Mouse (Mus musculus) c-Kit-negative CD71-positive TER-119-positive erythroid progenitor cells, embryonic 14.5 days (primary cell): ENCODE results near the gene Tmem106c.

ENCODE experiments used
- DNase-seq: peaks from one replicate; pipeline ENCODE4 v3.0.0-alpha.2; 2013; ENCODE audit warnings: low read depth, low spot score

Gene Tmem106c

DNA sequence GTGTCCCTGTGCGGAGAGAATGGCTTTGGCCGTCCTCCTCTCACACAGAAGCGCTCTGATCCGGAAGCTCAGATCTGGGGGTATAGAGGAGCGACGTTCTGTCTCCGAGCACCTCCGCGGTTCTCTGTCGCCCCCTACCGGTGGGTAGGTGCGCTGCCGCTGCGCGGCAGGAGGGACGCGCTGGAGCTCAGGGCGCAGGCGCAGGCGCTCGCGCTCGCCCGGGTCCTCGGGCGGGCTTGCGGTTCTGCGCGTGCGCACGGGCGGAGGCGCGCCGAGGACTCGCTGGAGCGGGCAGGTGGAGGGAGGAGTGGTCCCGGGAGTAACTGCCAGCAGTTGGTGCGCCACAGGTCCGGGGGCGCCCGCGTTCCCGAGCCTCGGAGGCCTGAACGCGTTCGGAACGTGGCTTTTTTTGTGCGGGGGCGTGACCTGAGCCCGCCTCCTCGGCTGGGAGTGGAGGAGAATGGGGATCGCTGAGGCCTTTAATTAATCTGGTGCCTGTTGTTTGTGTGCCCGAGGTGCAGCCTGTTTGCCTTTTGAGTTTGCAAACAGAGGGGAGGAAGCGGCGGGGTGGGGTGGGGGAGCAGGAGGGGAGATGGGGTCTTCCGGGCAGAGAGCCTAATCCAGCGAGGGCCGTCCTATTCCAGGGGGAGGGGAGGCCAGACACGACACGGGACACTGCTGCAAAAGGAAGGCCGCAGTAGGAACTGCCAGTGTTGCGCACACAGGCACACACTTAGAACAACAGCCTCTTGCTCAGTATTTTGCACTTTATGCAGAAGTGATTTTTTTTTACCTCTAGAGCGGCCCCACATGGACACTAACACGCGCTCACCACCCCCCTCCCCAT, at the start of gene Tmem106c:
Gene Tmem106c (plus strand): TSS at position 212 of the 847 bp plus-strand sequence.
- DNase-seq = peak; percentile 81

DNA sequence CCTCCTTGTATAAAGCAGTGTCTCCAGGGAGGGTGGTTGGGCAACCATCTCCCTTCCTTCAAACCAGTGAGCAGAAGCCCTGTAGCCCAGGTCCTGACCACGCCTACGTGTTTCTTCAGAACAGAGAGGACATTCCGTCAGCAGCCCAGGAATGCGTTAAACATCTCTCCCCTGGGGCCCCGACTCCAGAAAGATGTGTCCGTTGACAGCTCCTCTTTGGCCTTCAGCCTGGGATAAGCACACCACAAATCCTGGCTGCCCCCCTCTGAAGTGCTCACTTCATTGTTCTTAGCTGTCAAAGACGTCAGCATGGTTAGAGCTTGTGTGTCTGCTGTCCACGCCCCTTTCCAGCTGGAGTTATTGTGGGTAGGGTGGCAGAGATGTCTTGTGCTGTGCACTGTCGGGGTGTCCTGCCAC, 49.7 kb upstream of the Tmem106c start:
- DNase-seq = no peak

DNA sequence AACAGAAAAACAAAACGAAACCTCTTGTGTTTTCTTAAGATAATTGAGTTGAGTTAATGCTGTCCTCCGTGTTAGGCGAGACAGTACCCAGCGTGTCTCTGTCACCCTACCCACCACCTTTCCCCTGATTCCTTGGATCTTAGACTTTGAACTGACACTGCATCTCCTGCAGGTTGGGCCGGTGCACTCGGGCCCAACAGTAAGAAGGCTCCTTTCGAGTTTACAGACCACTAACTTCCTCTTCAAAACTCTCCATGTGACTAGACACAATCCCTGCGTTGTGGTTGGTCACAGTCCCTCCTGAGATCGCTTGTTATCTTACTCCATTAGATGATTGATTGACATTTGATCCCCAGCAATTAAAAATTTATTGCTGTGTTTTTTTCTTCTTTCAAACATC, 46.0 kb upstream of the Tmem106c start:
- no peak for DNase-seq

DNA sequence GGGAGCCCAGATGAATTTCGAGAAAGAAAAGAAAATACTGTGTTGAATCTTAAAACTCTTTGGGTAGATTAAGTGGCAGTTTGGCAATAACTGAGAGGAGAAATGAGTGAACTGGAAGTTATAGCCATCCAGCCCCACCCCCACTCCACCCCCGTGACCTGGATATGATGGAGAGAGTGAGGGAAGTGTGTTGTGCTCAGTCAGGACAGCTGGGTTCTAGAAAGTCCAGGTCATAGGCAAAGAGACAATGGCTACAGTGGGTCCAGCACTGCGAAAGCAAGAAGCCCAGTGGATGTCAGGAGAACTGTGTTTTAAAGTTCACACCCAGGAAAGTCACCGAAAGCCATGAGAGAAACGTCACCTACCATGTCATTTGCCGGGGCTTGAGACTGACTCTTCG, 44.8 kb upstream of the Tmem106c start:
- no peak for DNase-seq

DNA sequence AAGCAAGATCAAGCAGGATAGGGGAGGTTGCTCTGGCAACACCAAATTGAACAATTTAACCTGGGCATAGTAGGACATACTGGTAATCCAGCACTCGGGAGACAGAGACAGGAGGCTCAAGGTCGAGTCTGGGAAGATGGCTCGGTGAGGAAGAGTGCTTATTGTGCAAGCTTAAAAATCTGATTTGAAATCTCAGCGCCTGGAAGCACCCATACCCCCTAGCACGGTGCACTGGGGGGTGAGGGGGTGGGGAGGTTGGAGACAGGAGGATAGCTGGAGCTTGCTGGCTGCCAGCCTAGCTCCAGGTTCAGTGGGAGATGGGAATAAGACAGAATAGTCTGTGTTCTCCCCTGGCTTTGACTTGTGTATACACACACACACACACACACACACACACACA, 43.7 kb upstream of the Tmem106c start:
- DNase-seq = no peak

DNA sequence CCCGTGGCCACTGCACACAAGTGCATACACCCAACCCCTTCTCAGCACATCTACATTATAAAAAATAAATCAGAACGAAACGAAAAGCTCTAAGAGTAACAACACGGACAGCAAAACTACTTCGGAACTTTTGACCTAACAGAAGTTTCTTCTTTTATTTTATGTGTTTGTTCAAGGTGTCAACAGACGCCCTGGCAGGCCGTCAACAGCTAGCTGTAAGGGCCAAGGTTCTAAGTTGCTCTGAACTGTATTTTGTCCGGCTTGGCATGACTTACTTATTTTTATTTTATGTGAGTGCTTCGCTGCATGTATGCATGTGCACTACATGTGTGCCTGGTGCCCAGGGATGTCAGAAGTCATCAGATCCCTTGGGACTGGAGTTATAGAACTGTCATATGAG, 42.2 kb upstream of the Tmem106c start:
- no peak for DNase-seq

DNA sequence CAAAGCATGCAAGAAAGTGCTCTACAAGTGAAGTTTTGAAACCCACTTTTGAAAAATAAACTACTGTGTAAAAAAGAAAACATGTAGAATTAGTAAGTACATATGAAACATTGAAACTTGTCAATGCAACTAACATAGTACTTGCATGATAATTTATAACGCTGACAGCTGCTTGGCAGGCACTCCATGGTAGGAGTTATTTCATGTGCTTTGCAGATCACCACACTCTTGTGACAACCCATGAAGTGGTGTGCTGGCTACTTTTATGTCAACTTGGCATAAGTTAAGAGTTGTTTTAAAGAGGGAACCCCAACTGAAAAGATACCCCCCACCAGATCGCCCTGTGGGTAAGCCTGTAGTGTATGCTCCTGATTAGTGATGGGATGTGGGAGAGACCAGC, 41.6 kb upstream of the Tmem106c start:
- DNase-seq = no peak

DNA sequence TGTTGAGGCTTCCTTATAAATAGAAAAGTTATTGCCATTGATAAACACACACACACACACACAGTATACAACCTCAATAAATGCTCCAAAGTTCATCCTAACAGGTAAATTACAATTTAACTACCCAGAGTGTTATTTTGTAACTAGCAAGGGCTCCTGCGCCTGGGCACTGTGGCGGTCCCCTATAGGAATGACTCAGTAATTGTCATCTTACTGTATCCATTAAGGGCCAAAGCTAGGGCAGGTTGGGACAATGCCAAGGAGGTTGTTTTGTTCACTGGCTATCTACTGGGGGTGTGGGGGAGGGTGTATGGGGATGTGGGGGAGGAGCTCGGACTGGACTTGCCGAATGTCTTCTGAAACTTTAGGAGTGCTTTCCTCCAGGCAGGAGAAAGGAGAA, 37.0 kb upstream of the Tmem106c start:
- DNase-seq = no peak

DNA sequence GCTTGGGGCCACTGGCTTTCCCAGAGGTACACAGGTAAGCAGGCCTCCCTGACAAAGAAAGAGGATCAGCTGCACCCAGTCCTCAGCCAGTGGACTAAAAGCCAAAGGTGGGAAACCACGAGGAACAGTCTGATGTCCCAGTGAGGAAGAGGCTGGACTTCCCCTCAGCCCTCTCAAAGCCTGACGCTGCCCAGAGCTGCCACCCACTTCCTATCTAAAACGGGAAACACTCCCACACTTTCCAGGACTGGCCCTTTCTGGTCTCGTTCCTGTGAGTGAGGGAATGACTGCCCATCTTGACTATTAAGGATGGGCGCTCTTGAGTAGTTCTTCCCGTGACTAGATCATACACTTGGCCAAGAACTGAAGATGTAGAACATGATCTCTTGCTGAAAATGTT, 36.2 kb upstream of the Tmem106c start:
- DNase-seq = no peak

DNA sequence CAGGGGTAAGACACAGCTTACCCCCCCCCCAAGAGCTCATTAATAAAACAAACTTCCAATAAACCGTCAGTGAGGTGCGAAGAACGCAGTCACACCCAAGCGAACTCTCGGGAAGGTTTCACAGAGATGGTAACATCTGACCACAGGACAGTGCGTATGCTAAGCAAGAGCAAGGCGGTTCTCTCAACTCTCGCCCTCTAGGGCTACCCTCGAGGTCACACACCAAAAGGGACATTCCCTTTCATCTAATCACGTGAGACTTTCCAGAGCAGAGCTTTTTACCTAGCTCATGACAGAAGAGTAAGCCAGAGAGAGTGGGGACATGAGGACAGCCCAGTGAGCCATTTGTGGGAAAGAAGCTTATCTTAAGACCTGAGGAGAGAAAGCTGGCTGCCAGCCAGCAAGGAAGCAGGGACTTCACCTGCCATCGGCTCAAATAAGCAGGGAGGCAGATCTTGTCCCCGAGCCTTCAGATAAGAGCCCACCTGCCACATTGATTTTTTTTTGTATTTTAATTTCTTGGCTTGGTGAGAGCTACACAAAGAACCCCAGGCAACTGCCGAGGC, 34.7 kb upstream of the Tmem106c start:
- no peak for DNase-seq

DNA sequence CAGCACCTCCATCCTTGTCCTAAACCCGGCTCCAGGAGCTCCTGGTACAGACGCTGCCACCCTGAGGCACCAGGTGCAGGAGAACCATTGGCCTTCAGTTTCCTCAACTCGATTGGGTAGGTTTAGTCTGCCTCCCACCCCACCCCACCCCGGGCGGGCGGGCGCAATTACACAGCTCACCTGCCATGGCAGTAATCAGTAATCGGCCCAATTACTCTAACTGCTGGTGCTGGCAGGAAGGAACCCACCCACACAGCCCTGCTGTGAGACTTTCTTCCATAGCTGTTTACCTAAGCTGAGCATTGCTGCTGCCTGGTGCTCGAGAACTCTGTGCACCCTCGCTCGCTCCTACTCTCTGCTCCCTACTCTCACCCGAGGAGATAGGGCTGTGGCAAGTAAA, 31.6 kb upstream of the Tmem106c start:
- no peak for DNase-seq

DNA sequence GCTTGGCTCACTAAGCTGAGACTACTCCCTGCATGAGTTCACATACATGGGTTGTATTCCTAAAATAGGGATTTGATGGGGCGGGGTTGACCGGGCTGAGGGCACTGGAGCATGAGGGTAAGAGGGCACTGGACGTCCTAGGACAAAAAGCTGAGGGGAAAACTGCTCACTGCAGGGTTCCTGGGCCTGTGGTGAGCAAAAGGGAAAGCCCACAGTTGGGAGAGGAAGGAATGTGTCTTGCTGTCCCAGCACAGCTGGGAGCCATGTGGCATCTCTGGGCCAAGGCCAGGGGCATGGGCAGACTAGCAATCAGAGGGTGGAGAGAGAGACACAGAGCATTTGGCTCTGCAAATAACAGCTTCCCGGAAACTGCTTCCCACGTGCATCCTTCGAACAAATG, 25.4 kb upstream of the Tmem106c start:
- no peak for DNase-seq

DNA sequence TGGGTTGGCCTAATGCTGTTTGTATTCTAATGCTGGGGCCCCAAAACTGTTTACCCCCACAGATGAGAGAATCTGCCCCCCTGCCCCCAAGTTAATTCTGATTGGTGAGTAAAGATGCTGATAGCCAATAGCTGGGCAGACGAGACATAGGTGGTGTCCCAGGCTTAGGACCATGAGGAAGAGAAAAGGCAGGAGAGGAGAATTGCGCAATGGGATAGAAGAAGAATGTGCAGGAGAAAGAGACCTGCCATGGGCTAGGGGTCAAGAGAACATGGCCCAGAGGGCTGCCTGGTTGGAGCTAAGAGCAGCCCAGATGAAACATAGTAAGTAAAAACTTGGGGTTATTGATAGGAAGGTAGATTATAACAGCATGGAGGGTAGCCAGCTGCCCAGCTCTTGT, 23.9 kb upstream of the Tmem106c start:
- DNase-seq = no peak

DNA sequence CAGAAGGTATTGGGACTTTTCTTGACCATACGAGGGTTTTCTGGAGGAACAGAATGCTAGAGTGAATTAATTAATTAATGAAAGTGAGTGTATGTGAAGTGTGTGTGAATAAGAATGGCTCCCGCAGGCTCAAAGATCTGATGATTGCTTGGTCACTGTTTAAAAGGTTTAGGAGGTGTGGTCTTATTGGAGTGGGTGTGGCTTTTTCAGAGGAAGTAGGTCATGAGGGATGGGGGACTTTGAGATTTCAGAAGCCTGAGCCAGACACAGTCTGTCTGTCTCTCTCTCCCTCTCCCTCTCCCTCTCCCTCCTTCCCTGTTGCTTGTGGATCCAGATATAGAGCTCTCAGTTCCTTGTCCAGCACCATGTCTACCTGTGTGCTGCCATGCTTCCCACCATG, 22.7 kb upstream of the Tmem106c start:
- DNase-seq = no peak

DNA sequence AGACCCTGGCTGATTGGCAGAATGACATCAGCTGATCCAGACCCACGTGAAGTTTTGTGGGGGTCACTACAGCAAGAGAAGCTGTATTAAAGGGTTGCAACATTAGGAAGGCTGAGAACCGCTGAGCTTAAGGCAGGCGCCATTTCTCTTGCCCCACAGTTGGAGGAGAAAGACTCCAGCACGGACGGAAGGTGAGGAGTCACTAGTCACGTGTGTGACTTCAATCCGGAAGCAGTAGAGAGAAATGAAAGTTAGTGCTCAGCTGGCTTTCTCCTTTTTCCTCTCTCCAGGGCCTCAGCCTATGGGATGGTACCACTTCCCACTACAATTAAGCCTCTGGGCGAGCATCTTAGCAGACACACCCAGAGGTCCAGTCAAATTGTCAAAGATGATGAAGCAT, 21.5 kb upstream of the Tmem106c start:
- DNase-seq = no peak

DNA sequence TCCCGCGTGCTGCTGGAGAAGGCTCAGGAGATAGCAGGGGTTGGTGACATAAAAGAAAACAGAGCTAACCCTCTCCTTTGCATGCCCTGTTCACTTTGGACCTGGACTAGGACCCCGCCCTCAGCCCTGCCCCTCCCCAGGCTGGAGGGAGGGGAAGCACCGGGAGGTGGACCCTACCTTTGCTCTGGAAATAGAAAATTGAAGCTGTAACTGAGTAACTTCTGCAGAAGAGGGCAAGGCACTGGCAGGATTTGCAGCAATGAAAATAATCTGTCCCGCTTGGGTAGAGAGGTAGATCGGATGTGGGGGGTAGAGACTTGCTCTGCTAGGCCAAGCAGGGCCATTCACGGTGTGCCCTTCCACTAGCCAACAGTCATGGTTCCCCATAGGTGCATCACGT, 20.6 kb upstream of the Tmem106c start:
- no peak for DNase-seq

DNA sequence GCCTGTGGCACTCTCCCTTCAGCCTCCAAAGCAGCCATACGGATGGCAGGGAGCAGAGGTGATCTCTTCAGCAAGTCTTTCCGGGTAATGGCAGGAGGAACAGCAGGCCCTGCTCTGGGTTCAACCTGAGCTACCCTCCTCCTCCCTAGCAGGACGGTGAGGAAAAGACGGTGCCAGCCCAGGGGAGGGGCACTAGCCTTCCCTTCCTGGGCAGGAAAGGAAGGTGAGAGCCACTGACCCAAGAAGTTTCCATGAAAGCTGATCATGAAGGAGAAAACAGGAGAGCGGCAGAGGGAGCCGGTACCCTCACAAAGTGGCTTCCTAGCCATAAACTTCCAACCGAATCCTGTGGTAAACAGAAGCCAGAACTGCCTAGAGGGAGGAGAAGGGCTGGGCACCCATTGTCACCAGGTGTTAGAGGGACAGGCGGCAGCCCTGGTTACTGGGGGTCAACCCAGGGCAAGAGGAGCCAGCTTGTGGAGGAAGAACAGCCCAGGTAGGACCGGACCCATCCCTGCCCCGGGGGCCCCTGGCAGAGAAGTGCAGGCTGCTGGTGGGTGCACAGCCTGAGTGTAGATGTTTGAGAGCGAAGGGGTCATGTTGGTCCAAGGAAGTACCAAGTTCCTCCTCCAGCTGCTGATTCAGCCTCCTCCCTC, 19.0 kb upstream of the Tmem106c start:
- no peak for DNase-seq

DNA sequence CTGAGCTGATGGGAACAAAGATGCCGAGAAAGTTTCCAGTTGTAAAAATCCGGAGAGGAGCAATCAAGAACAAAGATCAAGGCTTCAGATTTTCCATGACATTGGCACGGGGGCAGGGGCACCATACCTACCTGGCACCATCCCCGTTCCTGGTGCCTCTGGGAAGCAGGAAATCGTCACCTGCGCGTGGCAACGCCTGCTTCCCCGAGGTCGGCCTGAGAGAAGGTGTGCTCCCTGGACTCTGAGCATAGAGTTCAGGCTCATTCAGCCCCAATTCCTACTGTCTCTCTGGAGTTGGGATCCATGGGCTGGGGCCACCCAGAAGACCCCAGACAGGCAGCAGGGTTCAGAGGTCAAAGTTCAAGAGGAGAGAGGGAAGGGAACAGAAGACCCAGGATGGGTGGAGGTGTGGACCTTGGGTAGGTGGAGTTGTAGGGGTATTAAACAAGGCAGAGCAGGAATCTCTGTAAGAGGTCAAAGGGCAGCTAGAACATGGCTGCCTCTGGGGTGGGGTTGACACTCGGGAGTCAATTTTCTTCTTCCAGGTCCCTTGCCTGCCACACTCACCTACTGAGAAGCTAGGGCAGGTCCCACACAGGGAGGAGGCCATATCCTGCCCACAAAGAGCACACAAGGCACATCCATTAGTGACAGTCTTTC, 18.2 kb upstream of the Tmem106c start:
- no peak for DNase-seq

DNA sequence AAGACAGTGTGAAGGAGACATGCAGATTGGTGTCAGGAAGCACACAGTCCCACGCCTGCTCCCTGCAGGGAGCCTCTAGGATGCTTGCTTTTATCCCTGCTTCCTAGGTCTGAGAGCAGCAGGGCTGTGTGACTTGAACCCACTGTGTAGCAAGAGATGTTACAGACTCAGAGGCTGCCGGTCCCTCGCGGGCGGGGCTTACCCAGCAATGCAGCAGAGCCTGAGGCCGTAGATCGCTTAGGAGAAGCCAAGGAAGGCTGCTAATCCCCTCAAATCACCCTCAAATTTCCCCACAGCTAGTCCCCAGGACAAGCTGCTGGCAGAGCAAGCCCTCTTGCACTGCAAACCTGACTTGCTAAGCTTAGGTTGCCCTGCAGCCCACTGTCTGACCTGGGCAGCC, 15.3 kb upstream of the Tmem106c start:
- no peak for DNase-seq

DNA sequence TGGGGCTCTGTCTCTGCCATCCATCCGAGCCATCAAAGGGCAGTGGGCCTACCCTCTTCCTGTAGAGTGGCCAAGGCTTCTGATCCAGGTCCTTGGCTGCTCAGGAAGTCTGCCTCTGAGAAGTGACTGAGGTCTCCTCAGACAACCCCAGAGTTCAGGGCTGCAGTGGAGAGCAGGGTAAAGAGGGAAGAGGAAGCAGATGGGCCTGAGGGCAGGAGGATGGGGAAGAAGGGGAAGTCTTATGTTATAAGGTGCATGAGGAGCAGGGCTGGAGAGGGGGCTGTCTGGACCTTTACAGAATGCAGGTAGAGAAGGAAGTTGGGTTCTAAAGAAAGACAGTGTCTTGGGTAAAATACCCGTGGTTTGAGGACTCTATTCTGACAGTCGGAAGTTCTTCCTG, 14.3 kb upstream of the Tmem106c start:
- no peak for DNase-seq

DNA sequence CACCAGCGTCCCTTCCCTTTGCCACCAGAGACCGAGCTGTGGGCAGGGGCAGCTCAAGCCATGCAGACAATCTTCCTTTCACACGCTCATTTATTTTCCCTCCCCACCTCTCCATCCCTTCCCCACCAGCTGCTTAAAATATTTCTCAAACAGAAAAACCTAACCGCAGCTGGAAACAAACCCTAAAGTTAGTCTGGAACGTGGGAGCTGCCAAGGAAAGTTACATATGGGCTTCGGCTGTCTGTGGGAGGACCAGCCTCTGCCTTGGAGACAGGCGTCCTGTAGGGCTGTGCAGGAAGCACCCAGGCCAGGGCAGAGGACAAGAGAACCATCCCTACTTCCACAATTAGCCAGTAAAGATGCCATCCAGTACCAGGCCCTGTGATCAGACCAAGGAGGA, 13.8 kb upstream of the Tmem106c start:
- no peak for DNase-seq

DNA sequence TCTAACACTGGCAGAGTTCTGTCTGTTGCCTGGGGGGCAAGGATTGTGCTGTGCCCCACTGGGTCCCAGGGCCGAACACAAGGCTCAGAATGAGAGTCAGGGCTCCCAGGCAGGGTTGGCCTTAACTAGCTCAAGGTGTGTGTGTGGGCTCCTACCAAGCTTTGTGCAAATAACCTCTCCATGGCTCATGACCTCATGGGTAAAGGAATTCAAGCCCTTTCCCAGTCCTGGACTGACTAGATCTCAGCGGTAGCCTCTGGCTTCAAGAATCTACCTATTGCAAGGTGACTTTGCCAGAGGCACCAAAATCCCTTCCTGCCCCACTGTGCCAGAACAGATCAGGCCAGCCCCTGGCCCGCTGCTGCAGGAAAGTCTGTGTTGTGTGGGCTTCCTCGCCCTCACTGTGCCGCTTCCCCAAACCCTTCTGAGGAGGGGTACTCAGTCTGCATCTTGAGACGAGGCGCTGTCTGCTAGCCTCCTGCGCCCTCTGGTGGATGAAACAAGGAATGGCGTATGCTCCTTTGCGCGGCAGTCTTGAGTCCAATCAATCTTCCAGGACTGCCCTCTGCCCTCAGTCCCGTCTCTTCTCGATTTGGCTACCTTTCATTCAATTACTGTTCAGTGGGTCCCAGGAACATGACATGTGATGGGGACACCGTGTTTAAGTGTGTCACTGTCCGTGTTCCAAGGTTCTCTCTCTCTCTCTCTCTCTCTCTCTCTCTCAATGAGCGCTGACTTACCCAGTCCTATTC, 11.7 kb upstream of the Tmem106c start:
- DNase-seq = peak; percentile 24
